Mouse (Mus musculus) CD4-positive, CD25-positive, alpha-beta regulatory T cell, adult 9 weeks (primary cell): ENCODE results near the gene Coq10a. TPM values are rescaled to one million over a fixed set of nuclear protein-coding genes. Genes with fewer than 3 reads are reported as not detected.

Experiments
- polyA plus RNA-seq: library from polyadenylated mRNA; unstranded; fragments of 100-300 nt; shearing (Covaris generic); gene quantifications from one replicate; pipeline ENCODE4 v1.2.1, GENCODE M21; 2017

Gene Coq10a
- 14.7 TPM for polyA plus RNA-seq

GRCm38 (mm10) chr10:128368402-128369217 is at the start of gene Coq10a:
Gene Coq10a, minus strand, starts transcription at chr10:128368997.

GRCm38 (mm10) chr10:128411211-128412054 is 42.6 kb upstream of the Coq10a start, which contains the start of the genes Nabp2 and Rnf41:
Gene Nabp2, minus strand, starts transcription at chr10:128411492.
Gene Rnf41, plus strand, starts transcription at chr10:128411657.

GRCm38 (mm10) chr10:128401056-128401455 is 32.3 kb upstream of the Coq10a start, which contains the start of gene Slc39a5:
Gene Slc39a5, minus strand, starts transcription at chr10:128401229.

GRCm38 (mm10) chr10:128376455-128377211 is 7.8 kb upstream of the Coq10a start, which contains the start of gene Ankrd52:
Gene Ankrd52, plus strand, starts transcription at chr10:128377115.

GRCm38 (mm10) chr10:128337306-128338181 is 31.3 kb downstream of the Coq10a start, which contains the start of gene Cs:
Gene Cs, plus strand, starts transcription at chr10:128337734.

GRCm38 (mm10) chr10:128322141-128323108 is 46.4 kb downstream of the Coq10a start, which contains the start of gene Cnpy2:
Gene Cnpy2, plus strand, starts transcription at chr10:128322459.

Other genes with a start within 250 kb of the Coq10a start
- gene Rbms2, start 188.7 kb downstream of the Coq10a start, polyA plus RNA-seq, result 35.9 TPM
- 0.33 TPM for gene Gls2, start 174.5 kb downstream of the Coq10a start, polyA plus RNA-seq
- gene Spryd4, start 157.2 kb downstream of the Coq10a start, polyA plus RNA-seq, result 19.0 TPM
- not detected for gene Mip, start 143.2 kb downstream of the Coq10a start, polyA plus RNA-seq
- gene Timeless, start 136.9 kb downstream of the Coq10a start, polyA plus RNA-seq, result 30.7 TPM
- not detected for gene Apon, start 114.9 kb downstream of the Coq10a start, polyA plus RNA-seq
- not detected for gene Apof, start 100.3 kb downstream of the Coq10a start, polyA plus RNA-seq
- 95.2 TPM for gene Stat2, start 98.4 kb downstream of the Coq10a start, polyA plus RNA-seq
- gene Il23a, start 70.2 kb downstream of the Coq10a start, polyA plus RNA-seq, result not detected
- gene Pan2, start 65.7 kb downstream of the Coq10a start, polyA plus RNA-seq, result 51.5 TPM
- gene Cnpy2, start 46.5 kb downstream of the Coq10a start, polyA plus RNA-seq, result 154 TPM
- 182 TPM for gene Cs, start 31.3 kb downstream of the Coq10a start, polyA plus RNA-seq
- gene Ankrd52, start 8.1 kb upstream of the Coq10a start, polyA plus RNA-seq, result 1.5 TPM
- not detected for gene Slc39a5, start 32.2 kb upstream of the Coq10a start, polyA plus RNA-seq
- 131 TPM for gene Nabp2, start 42.5 kb upstream of the Coq10a start, polyA plus RNA-seq
- gene Rnf41, start 42.7 kb upstream of the Coq10a start, polyA plus RNA-seq, result 50.5 TPM
- gene Smarcc2, start 90.3 kb upstream of the Coq10a start, polyA plus RNA-seq, result 134 TPM
- gene Myl6, start 125.1 kb upstream of the Coq10a start, polyA plus RNA-seq, result 1,630 TPM
- gene Myl6b, start 129.7 kb upstream of the Coq10a start, polyA plus RNA-seq, result 4.7 TPM
- gene Esyt1, start 156.9 kb upstream of the Coq10a start, polyA plus RNA-seq, result 115 TPM
- 34.2 TPM for gene Zc3h10, start 178.8 kb upstream of the Coq10a start, polyA plus RNA-seq
- gene Rpl41, start 180.3 kb upstream of the Coq10a start, polyA plus RNA-seq, result 3,447 TPM
- gene Pa2g4, start 197.0 kb upstream of the Coq10a start, polyA plus RNA-seq, result 43.8 TPM
- 12.0 TPM for gene Erbb3, start 220.7 kb upstream of the Coq10a start, polyA plus RNA-seq